Mouse (Mus musculus) heart, postnatal 36 days (tissue): ENCODE data around the gene Gldn. TPM values are rescaled to one million over a fixed set of nuclear protein-coding genes. Genes with fewer than 3 reads are reported as not detected.

Source experiments
- DNase-seq, 2 experiments: peaks; one replicate each; pipeline ENCODE4 v3.0.0; 2021 to 2022
- intact Hi-C: fragments of 180-260 bp; cut with DNase I; formaldehyde crosslinking; loops from one replicate; pipeline ENCODE4 v1.15.1; 2025
- total RNA-seq, 2 experiments: library from RNA; stranded (reverse); gene quantifications; 2 replicates each; pipeline ENCODE4 v1.2.3; 2021

The Gldn gene
- total RNA-seq, result under 1 TPM in 1 of 2 experiments, not detected in 1; 0.11 TPM

- intact Hi-C loops, result no loop called here
- DNase-seq, result peak in 1 of 2 experiments; percentile 2
These were observed at the start of gene Gldn for GRCm38 (mm10) chr9:54286331-54286987. Gene Gldn, plus strand, starts transcription at chr9:54286486.

- intact Hi-C loops, result no loop called here
- no peak for DNase-seq
These were observed 41.2 kb upstream of the Gldn start for GRCm38 (mm10) chr9:54244869-54245665.

GRCm38 (mm10) chr9:54264754-54265153 lies 21.5 kb upstream of the Gldn start:
- intact Hi-C loops, result no loop called here

GRCm38 (mm10) chr9:54268010-54268409 lies 18.3 kb upstream of the Gldn start, which contains the start of gene Cyp19a1:
Gene Cyp19a1, minus strand, starts transcription at chr9:54268110.
- intact Hi-C loops, result no loop called here
- DNase-seq, result no peak

More at GRCm38 (mm10) chr9:54264754-54265153, 21.5 kb upstream of the Gldn start:
- DNase-seq, result no peak

- DNase-seq, result no peak
- intact Hi-C loops, result no loop called here
These were observed 16.3 kb upstream of the Gldn start for GRCm38 (mm10) chr9:54269987-54270386.

- intact Hi-C loops, result no loop called here
- no peak for DNase-seq
These were observed 15.4 kb upstream of the Gldn start for GRCm38 (mm10) chr9:54270889-54271288.

GRCm38 (mm10) chr9:54275283-54275682 lies 11.0 kb upstream of the Gldn start:
- intact Hi-C loops, result no loop called here
- no peak for DNase-seq

- intact Hi-C loops, result no loop called here
- DNase-seq, result no peak
These were observed 7.2 kb upstream of the Gldn start for GRCm38 (mm10) chr9:54279046-54279589.

- DNase-seq, result no peak
- intact Hi-C loops, result no loop called here
These were observed 1.5 kb downstream of the Gldn start for GRCm38 (mm10) chr9:54287804-54288203.

GRCm38 (mm10) chr9:54299389-54299788 lies 13.1 kb downstream of the Gldn start:
- intact Hi-C loops, result no loop called here
- DNase-seq, result no peak

GRCm38 (mm10) chr9:54299792-54300191 lies 13.5 kb downstream of the Gldn start:
- intact Hi-C loops, result no loop called here
- no peak for DNase-seq

GRCm38 (mm10) chr9:54301255-54301654 lies 15.0 kb downstream of the Gldn start:
- peak; percentile 13 to 26 for DNase-seq
- intact Hi-C loops, result no loop called here

GRCm38 (mm10) chr9:54308209-54308608 lies 21.9 kb downstream of the Gldn start:
- intact Hi-C loops, result no loop called here
- no peak for DNase-seq

GRCm38 (mm10) chr9:54308751-54309358 lies 22.6 kb downstream of the Gldn start:
- intact Hi-C loops, result no loop called here
- no peak for DNase-seq

GRCm38 (mm10) chr9:54316363-54316762 lies 30.1 kb downstream of the Gldn start:
- intact Hi-C loops, result no loop called here
- no peak for DNase-seq

GRCm38 (mm10) chr9:54323456-54323855 lies 37.2 kb downstream of the Gldn start:
- intact Hi-C loops, result loop anchor here (1.0 to 5.0 kb wide), 2 partner anchors 142 to 331 kb away; no protein-coding TSS in a partner anchor
- peak in 1 of 2 experiments; percentile 1 for DNase-seq

GRCm38 (mm10) chr9:54329201-54329600 lies 42.9 kb downstream of the Gldn start:
- no peak for DNase-seq
- intact Hi-C loops, result no loop called here

- intact Hi-C loops, result loop anchor here (5.0 kb wide), 1 partner anchor 153 kb away; no protein-coding TSS in a partner anchor
- no peak for DNase-seq
These were observed 49.3 kb downstream of the Gldn start for GRCm38 (mm10) chr9:54335582-54335981.

- intact Hi-C loops, result loop anchor here (2.0 to 5.0 kb wide), 2 partner anchors 154 to 346 kb away; no protein-coding TSS in a partner anchor
- DNase-seq, result peak; percentile 9 to 22
These were observed 50.4 kb downstream of the Gldn start for GRCm38 (mm10) chr9:54336532-54337144.

- DNase-seq, result no peak
- intact Hi-C loops, result no loop called here
These were observed 55.7 kb downstream of the Gldn start for GRCm38 (mm10) chr9:54342026-54342425.
